Mouse (Mus musculus) kidney, adult 2 months (tissue): ENCODE measurements around the gene Rab8a.

Source experiments
- CTCF ChIP-seq: fragments of 200-500 bp; conservative IDR thresholded peaks from 2 replicates; pipeline ENCODE4 v1.5.1; 2011; ENCODE audit warnings: low read depth, mild to moderate bottlenecking, control low read depth, low read length, moderate library complexity, mixed read lengths; ENCODE audit not compliant: insufficient read depth, insufficient read length
- POLR2A ChIP-seq: fragments of 200-500 bp; IDR thresholded peaks from one replicate; pipeline ENCODE4 v1.6.1; 2011; ENCODE audit warnings: low read depth, low read length, control low read depth

DNA sequence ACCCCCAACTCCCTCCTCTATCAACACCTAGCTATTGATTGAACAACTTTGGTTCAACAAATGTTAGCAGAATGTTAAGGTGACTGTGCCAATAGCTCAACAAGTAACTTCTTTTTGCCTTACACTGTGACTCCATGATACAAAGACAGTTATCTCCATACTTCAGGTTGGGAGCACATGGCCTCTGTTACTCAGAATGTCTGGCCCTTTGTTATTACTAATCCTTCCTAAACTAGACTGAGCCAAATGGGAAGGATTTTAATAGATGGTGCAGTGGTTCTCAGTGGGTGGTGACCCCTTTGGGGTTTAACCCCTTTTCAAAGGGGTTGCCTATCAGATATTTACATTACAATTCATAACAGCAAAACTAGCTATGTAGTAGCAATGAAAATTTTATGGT lies 7.6 kb upstream of the Rab8a start:
- no peak for TF ChIP-seq POLR2A
- TF ChIP-seq CTCF = no peak
